Mouse (Mus musculus) liver, embryonic 14.5 days (tissue): ENCODE results near the gene Optc.

Experiments used
- CTCF ChIP-seq: IDR thresholded peaks from 2 replicates; pipeline ENCODE4 v1.5.1; 2016; ENCODE audit warnings: antibody characterized with exemption, low read depth, control low read depth
- EP300 ChIP-seq: IDR thresholded peaks from 2 replicates; pipeline ENCODE4 v1.6.1; 2016; ENCODE audit warnings: antibody characterized with exemption, low read depth

- TF ChIP-seq CTCF (no peak), EP300 (no peak)
Observed at GRCm38 (mm10) chr1:133934354-133934963, 26.7 kb upstream of the Optc start.
